Comparison of ENCODE assay signal across 8 mouse cellular contexts in genomic region chr9:120619709-120620408, GRCm38 (mm10). TPM values are rescaled to one million over a fixed set of nuclear protein-coding genes. Genes with fewer than 3 reads are reported as not detected.
DNase-seq lines count a peak whose midpoint lies in the region; ATAC-seq and TF ChIP-seq lines count a peak whose summit lies in the region.

No protein-coding gene starts in this region.

- H3K27ac ChIP-seq in kidney, postnatal 0 days = no peak overlapping the region
- peak overlapping the region; percentile 81 for H3K27ac ChIP-seq in hindbrain, embryonic 14.5 days
- no peak overlapping the region for H3K27ac ChIP-seq in limb, embryonic 15.5 days

- 16% methylated on average over 26 of the region's 26 CpGs for WGBS in kidney, postnatal 0 days
- WGBS in hindbrain, embryonic 14.5 days = 7% methylated on average over 26 of the region's 26 CpGs
- WGBS in limb, embryonic 15.5 days = 11% methylated on average over 26 of the region's 26 CpGs

- no peaks in the 10 kb centered on the region; the same call in 1 of the 2 replicates for H3K9me3 ChIP-seq in kidney, postnatal 0 days (replicated peaks; ENCODE audit: low read length)
- H3K9me3 ChIP-seq in hindbrain, embryonic 14.5 days (ENCODE audit: control insufficient read depth, low read length) = peaks cover 26% of the 10 kb centered on the region
- H3K9me3 ChIP-seq in limb, embryonic 15.5 days = no peaks in the 10 kb centered on the region

- H3K9ac ChIP-seq in kidney, postnatal 0 days (ENCODE audit: low read depth, low read length) = no peak overlapping the region
- H3K9ac ChIP-seq in hindbrain, embryonic 14.5 days = peak overlapping the region; percentile 44; the same call in 1 of the 2 replicates
- no peak overlapping the region for H3K9ac ChIP-seq in limb, embryonic 15.5 days

- no peaks in the 10 kb centered on the region for H3K36me3 ChIP-seq in kidney, postnatal 0 days (ENCODE audit: insufficient read depth, low read length)
- H3K36me3 ChIP-seq in hindbrain, embryonic 14.5 days (replicated peaks; ENCODE audit: control insufficient read depth, insufficient read depth) = no peaks in the 10 kb centered on the region
- H3K36me3 ChIP-seq in limb, embryonic 15.5 days = no peaks in the 10 kb centered on the region

- peak; percentile 36; the same call in 1 of the 2 replicates for ATAC-seq in kidney, postnatal 0 days (replicated peaks; ENCODE audit: low FRiP score, low read depth)
- ATAC-seq in hindbrain, embryonic 14.5 days (ENCODE audit: low FRiP score) = peak; percentile 90
- ATAC-seq in limb, embryonic 15.5 days (ENCODE audit: insufficient number of reproducible peaks, low FRiP score, low TSS enrichment, low read depth) = no peak
- ATAC-seq in monocyte, adult 5-6 weeks (replicated peaks; ENCODE audit: insufficient number of reproducible peaks, low FRiP score, low TSS enrichment, poor library complexity, severe bottlenecking) = no peak

- H3K4me1 ChIP-seq in kidney, postnatal 0 days (replicated peaks; ENCODE audit: insufficient read depth, low read length) = no peaks in the 10 kb centered on the region
- peaks cover 16% of the 10 kb centered on the region for H3K4me1 ChIP-seq in hindbrain, embryonic 14.5 days (replicated peaks; ENCODE audit: control insufficient read depth, insufficient read depth, low read length)
- H3K4me1 ChIP-seq in limb, embryonic 15.5 days = peaks cover 9% of the 10 kb centered on the region

- TF ChIP-seq CTCF in kidney, postnatal 0 days (IDR thresholded peaks at IDR 0.05; ENCODE audit: low read depth) = no peak

- H3K27me3 ChIP-seq in kidney, postnatal 0 days (ENCODE audit: insufficient read depth, low read length) = no peaks in the 10 kb centered on the region
- H3K27me3 ChIP-seq in hindbrain, embryonic 14.5 days (ENCODE audit: control insufficient read depth, insufficient read depth, low read length) = no peaks in the 10 kb centered on the region
- H3K27me3 ChIP-seq in limb, embryonic 15.5 days = no peaks in the 10 kb centered on the region

- peak; percentile 23 for DNase-seq in kidney, postnatal 0 days (ENCODE audit: low spot score)
- DNase-seq in kidney, postnatal 36 days = no peak
- peak; percentile 83 to 87 for DNase-seq in cerebellum, postnatal 25 days
- DNase-seq in hindbrain, embryonic 14.5 days (ENCODE audit: low spot score) = peak; percentile 79
- peak; percentile 48 for DNase-seq in right cerebral cortex, postnatal 4 days
- DNase-seq in gastrocnemius, postnatal 4 days (ENCODE audit: low spot score in 2 of 2) = no peak

- H3K4me2 ChIP-seq in kidney, postnatal 0 days (ENCODE audit: low read length) = peak overlapping the region; percentile 45
- H3K4me2 ChIP-seq in hindbrain, embryonic 14.5 days (replicated peaks) = peak overlapping the region; percentile 46
- peak overlapping the region; percentile 49 for H3K4me2 ChIP-seq in limb, embryonic 15.5 days

- no peak overlapping the region for H3K4me3 ChIP-seq in kidney, postnatal 0 days (replicated peaks; ENCODE audit: low read depth, low read length)
- peak overlapping the region; percentile 6; the same call in 1 of the 2 replicates for H3K4me3 ChIP-seq in hindbrain, embryonic 14.5 days (replicated peaks; ENCODE audit: low read length)
- H3K4me3 ChIP-seq in limb, embryonic 15.5 days = peak overlapping the region; percentile 26

RNA-seq across cellular contexts. Expression of gene Rpl14, which starts 48.6 kb away (rescaled TPM):
- polyA plus RNA-seq in kidney, postnatal 0 days (2015; fragmentation: Nextera tagmentation; extraction: Ambion mirVana) = 911 and 953 TPM in 2 replicates
- polyA plus RNA-seq in hindbrain, embryonic 14.5 days (2014; fragmentation: Nextera tagmentation; extraction: Ambion mirVana) = 478 and 522 TPM in 2 replicates
- polyA plus RNA-seq in limb, embryonic 15.5 days (2015; fragmentation: Nextera tagmentation; extraction: Ambion mirVana) = 706 and 819 TPM in 2 replicates
- 100 to 1,000 TPM; 689 to 696 TPM for total RNA-seq in gastrocnemius, postnatal 4 days (2021)
- 831 to 988 TPM (median 903 TPM) in 3 replicates for total RNA-seq in monocyte, adult 5-6 weeks (2017)

Comparison
In these comparisons a context has a peak if more than half of its experiments do, and no peak if none do; other contexts are left out.
1. DNase-seq: peak in kidney, postnatal 0 days (single experiment), cerebellum, postnatal 25 days (2 of 2), hindbrain, embryonic 14.5 days (single experiment) and right cerebral cortex, postnatal 4 days (single experiment); none in kidney, postnatal 36 days (0 of 2) and gastrocnemius, postnatal 4 days (0 of 2).
2. ATAC-seq: peak in kidney, postnatal 0 days (single experiment) and hindbrain, embryonic 14.5 days (single experiment); none in limb, embryonic 15.5 days (single experiment) and monocyte, adult 5-6 weeks (single experiment).
3. Peak in every context shown above with its lines, with median percentiles within 50 percentile points of each other: H3K4me2 ChIP-seq.